Comparison of ENCODE assay signal across 8 mouse cellular contexts in genomic region chr15:83037755-83038483, GRCm38 (mm10). TPM values are rescaled to one million over a fixed set of nuclear protein-coding genes. Genes with fewer than 3 reads are reported as not detected.
DNase-seq lines count a peak whose midpoint lies in the region; ATAC-seq lines count a peak whose summit lies in the region.

No protein-coding gene starts in this region.

- H3K27me3 ChIP-seq in heart, embryonic 11.5 days (ENCODE audit: control insufficient read depth, insufficient read depth, low read length): peaks cover 16% of the 10 kb centered on the region
- H3K27me3 ChIP-seq in midbrain, embryonic 14.5 days (ENCODE audit: control insufficient read depth, insufficient read depth, low read length): no peaks in the 10 kb centered on the region; the same call in 1 of the 2 replicates

- H3K27ac ChIP-seq in heart, embryonic 11.5 days (ENCODE audit: low read depth, low read length): no peak overlapping the region
- no peak overlapping the region for H3K27ac ChIP-seq in midbrain, embryonic 14.5 days (replicated peaks; ENCODE audit: low read depth, low read length)

- peak; percentile 98 for DNase-seq in heart, adult 11 months
- peak; percentile 95 to 97 for DNase-seq in cerebellum, postnatal 14 days
- peak; percentile 71 to 88 for DNase-seq in frontal cortex, postnatal 14 days (ENCODE audit: low spot score in 2 of 2)
- peak; percentile 57 to 96 for DNase-seq in left cerebral cortex, adult 8-10 months (ENCODE audit: low spot score in 2 of 2)
- DNase-seq in midbrain, embryonic 14.5 days: peak; percentile 92
- DNase-seq in spleen, postnatal 36 days (ENCODE audit: low spot score in 2 of 2): peak; percentile 84 to 89

- no peaks in the 10 kb centered on the region for H3K36me3 ChIP-seq in heart, embryonic 11.5 days (ENCODE audit: control insufficient read depth, insufficient read depth, low read length)
- H3K36me3 ChIP-seq in midbrain, embryonic 14.5 days (ENCODE audit: control insufficient read depth, insufficient read depth, low read length): no peaks in the 10 kb centered on the region

- H3K9ac ChIP-seq in heart, embryonic 11.5 days (ENCODE audit: low read depth, low read length): no peak overlapping the region
- H3K9ac ChIP-seq in midbrain, embryonic 14.5 days (replicated peaks; ENCODE audit: low read length): no peak overlapping the region

- H3K9me3 ChIP-seq in heart, embryonic 11.5 days (replicated peaks; ENCODE audit: control insufficient read depth, low read length): no peaks in the 10 kb centered on the region
- H3K9me3 ChIP-seq in midbrain, embryonic 14.5 days (ENCODE audit: control insufficient read depth, low read length): no peaks in the 10 kb centered on the region

- H3K4me1 ChIP-seq in heart, embryonic 11.5 days (ENCODE audit: control insufficient read depth, insufficient read depth, low read length): peaks cover 38% of the 10 kb centered on the region
- peaks cover 43% of the 10 kb centered on the region for H3K4me1 ChIP-seq in midbrain, embryonic 14.5 days (ENCODE audit: control insufficient read depth, insufficient read depth, low read length)

- ATAC-seq in heart, embryonic 11.5 days (replicated peaks; ENCODE audit: insufficient number of reproducible peaks, low FRiP score, low TSS enrichment): no peak
- ATAC-seq in inflammation-experienced regulatory T-cells, adult 6 months: peak; percentile 69
- no peak for ATAC-seq in midbrain, embryonic 14.5 days (ENCODE audit: low FRiP score, low TSS enrichment)

- H3K4me2 ChIP-seq in heart, embryonic 11.5 days: no peak overlapping the region
- no peak overlapping the region for H3K4me2 ChIP-seq in midbrain, embryonic 14.5 days (ENCODE audit: low read length)

- 1% methylated on average over 8 of the region's 8 CpGs for WGBS in heart, embryonic 11.5 days (ENCODE audit: insufficient replicate concordance)
- 1% methylated on average over 8 of the region's 8 CpGs for WGBS in midbrain, embryonic 14.5 days

- H3K4me3 ChIP-seq in heart, embryonic 11.5 days (ENCODE audit: low read depth, low read length): no peak overlapping the region
- no peak overlapping the region for H3K4me3 ChIP-seq in midbrain, embryonic 14.5 days (replicated peaks; ENCODE audit: low read depth, low read length)

RNA-seq across cellular contexts. Expression of gene Nfam1, which starts 4.8 kb away (rescaled TPM):
- 1.6 and 1.7 TPM in 2 replicates for polyA plus RNA-seq in heart, embryonic 11.5 days (2014; fragmentation: Nextera tagmentation; extraction: Ambion mirVana)
- under 1 TPM in 2 of 3 experiments, not detected in 1; 0.26 to 0.92 TPM for polyA plus RNA-seq in inflammation-experienced regulatory T-cells, adult 6 months (2017; shearing (Covaris generic))
- total RNA-seq in left cerebral cortex, adult 8-10 months (2022): 1 to 10 TPM; 2.3 to 4.1 (median 3.6) TPM
- 1.2 and 2.9 TPM in 2 replicates for polyA plus RNA-seq in midbrain, embryonic 14.5 days (2014; fragmentation: Nextera tagmentation; extraction: Ambion mirVana)

RNA-seq across cellular contexts. Expression of gene Tcf20, which starts 50.2 kb away (rescaled TPM):
- polyA plus RNA-seq in heart, embryonic 11.5 days (2014; fragmentation: Nextera tagmentation; extraction: Ambion mirVana): 6.7 TPM in 2 replicates
- polyA plus RNA-seq in inflammation-experienced regulatory T-cells, adult 6 months (2017; shearing (Covaris generic)): 10 to 100 TPM; 13.1 to 21.1 (median 13.8) TPM
- 100 to 1,000 TPM; 229 to 258 (median 236) TPM for total RNA-seq in left cerebral cortex, adult 8-10 months (2022)
- polyA plus RNA-seq in midbrain, embryonic 14.5 days (2014; fragmentation: Nextera tagmentation; extraction: Ambion mirVana): 17.8 and 18.0 TPM in 2 replicates

RNA-seq across cellular contexts. Expression of gene Serhl, which starts 51.4 kb away (rescaled TPM):
- polyA plus RNA-seq in heart, embryonic 11.5 days (2014; fragmentation: Nextera tagmentation; extraction: Ambion mirVana): 56.4 and 68.5 TPM in 2 replicates
- 10 to 100 TPM; 63.6 to 95.2 (median 80.0) TPM for polyA plus RNA-seq in inflammation-experienced regulatory T-cells, adult 6 months (2017; shearing (Covaris generic))
- total RNA-seq in left cerebral cortex, adult 8-10 months (2022): 10 to 100 TPM in 2 of 4 experiments, 1 to 10 TPM in 2; 8.6 to 12.4 (median 10.0) TPM
- 23.1 and 24.7 TPM in 2 replicates for polyA plus RNA-seq in midbrain, embryonic 14.5 days (2014; fragmentation: Nextera tagmentation; extraction: Ambion mirVana)
